Mouse (Mus musculus): Measurements from ENCODE around the gene Ophn1. TPM values are rescaled to one million over a fixed set of nuclear protein-coding genes. Genes with fewer than 3 reads are reported as not detected.
A peak's percentile ranks its signal among the peaks of the same experiment; 100 is the strongest.

The Ophn1 gene
- polyA plus RNA-seq, 1 experiment: 1.1 TPM

DNA sequence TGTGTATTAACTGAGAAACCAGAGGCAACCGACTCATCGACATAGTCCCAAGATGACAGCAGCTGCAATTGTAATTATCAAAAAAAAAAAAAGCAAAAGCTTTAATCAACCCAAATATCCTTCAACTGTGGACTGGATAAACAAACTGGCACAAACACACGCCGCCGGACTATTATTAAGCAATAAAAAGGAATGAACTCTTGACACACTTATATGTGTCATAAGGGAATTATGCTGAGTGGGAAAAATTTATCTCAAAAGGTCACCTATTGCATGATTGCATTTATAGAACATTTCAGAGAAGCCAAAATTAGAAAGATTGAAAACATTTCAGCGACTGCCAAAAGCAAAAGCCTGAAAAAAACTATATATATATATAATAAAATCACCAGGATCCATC lies 40.0 kb downstream of the Ophn1 start:
- 53% methylated on average over 6 of the region's 6 CpGs for WGBS
- DNase-seq (ENCODE audit: low read depth, low spot score): no peak

DNA sequence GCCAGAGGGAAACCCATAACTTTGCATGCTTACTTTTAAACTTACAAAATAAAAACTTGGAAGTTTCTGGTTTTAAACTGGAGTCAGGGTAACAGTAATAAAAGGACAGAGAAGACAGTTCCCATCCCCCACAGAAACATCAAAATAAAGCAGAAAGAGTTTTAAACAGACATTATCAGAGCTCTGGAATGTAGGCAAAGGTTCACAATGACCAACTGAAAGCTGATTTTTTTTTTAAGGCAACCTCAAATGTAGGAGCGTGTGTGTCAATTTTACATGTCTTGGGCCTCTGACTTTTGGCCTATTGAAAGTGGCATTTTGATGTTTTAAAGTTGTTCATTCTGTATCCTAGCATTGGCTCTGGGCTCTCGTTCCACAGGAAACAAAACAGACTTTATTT lies 49.2 kb downstream of the Ophn1 start:
- 56% methylated on average over 2 of the region's 2 CpGs for WGBS
- DNase-seq (ENCODE audit: low read depth, low spot score): no peak

DNA sequence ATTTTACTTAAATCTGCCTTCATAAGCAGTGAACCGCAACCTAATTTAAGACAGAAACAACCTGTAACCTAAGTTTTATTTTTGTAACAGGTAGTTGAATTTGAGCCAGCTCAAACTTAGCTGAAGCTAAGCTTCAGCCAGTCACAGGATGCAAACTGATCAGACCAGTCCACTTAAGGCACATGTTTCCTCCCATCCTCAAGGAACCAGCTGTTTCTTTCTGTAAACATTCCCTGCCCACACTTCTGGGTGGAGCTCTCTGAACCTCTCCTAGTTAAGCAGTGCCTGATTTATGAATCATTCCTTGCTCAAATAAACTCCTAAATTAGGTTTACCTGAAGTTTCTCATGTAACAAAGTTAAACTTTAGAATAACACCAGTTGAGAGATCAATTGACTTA lies 54.8 kb downstream of the Ophn1 start:
- DNase-seq (ENCODE audit: low read depth, low spot score): peak; percentile 36
- 61% methylated on average over 1 of the region's 1 CpGs for WGBS

DNA sequence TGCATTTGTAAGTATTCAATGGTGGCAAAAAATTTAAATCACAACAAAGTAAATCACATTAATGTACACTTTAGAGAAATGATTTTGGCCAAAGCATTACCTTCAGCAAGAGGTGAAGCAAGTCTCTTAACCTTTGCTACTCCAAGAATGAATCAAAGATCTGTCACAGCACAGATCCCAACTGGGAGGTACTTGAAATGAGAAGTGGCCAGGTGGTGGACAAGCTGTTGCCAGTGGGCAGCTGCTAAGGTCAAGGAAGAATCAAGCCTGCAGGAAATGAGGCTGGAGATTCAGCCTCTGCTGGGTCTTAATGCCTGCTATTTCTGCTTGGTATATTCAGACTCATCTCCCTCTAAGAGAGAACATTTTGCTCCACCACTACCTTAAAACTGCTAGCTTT lies 87.0 kb downstream of the Ophn1 start:
- no peak for DNase-seq (ENCODE audit: low read depth, low spot score)

DNA sequence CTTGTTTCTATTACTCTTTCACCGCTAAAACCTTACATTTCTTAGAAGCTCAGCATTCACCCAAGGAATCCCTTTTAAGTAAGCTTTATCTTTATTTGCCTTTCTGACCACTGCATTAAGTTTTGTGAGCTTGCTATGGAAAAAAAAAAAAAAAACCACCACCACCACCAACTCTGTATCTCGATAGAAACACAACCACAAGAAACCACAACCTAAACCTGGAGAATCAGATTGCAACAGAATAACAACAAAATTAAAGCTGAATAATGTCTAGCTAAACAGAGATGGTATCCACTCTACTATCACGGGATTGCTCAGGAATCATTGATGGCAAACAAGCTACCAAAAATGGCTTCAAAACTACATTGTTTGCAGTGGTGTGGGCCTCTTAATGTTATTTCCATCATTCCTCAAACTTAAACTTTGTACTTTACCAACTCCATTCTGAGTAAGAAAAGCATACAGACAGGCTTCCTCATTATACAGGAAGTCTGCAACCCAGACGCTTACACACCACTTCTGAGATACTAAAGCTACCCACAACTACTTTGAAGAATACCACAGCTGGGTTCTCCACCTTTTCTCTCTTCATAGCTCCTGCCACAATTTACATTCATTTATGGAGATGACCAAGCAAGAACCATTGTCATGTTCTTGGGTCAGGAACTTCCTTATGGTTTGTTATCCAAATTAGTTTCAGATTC lies 116.4 kb downstream of the Ophn1 start:
- no peak for DNase-seq (ENCODE audit: low read depth, low spot score)
- 55% methylated on average over 4 of the region's 4 CpGs for WGBS

DNA sequence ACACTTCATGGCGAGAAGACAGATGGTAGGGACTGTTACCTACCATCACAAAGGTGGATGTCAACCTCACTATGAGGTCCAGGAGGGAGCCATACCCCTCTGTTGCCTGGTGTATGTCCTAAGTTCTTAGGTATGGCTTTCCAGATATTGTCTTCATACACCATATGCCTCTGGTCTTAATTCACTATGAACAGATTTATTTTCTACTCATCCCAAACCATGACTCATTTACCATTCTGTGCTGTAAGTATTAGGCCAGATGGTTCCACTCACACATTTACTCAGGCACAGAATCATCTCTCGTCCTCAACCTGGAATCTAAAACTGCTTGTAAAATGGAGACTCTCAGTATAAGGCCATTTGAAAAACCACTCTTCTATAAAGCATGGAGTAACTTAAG lies 135.7 kb downstream of the Ophn1 start:
- WGBS: 71% methylated on average over 2 of the region's 2 CpGs
- DNase-seq (ENCODE audit: low read depth, low spot score): no peak

DNA sequence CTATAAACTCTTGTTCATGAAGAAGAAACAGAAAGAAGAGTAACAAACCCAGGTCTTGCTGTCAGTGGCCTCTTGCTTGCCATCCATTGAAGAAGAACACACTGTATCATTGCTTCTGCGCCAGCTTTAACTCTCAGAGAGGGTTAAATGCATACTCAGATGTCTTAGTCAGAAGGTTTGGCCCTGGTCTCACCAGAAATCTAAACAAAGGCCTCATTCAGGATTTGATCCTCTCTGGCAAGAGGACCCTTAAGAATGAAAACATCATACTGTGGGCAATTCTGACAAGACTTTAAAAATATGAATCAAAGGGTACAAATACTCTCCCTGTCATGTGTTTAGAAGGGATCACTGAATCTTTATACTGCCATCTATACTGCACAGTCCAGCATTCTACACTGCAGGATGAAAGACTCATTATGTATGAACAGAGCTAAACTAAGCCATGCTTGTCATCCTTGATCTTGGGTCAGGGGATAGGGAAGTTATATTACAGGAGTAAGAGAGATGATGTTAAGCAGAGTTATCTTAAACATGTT lies 139.5 kb downstream of the Ophn1 start:
- 81% methylated on average over 1 of the region's 1 CpGs for WGBS
- DNase-seq (ENCODE audit: low read depth, low spot score): no peak

DNA sequence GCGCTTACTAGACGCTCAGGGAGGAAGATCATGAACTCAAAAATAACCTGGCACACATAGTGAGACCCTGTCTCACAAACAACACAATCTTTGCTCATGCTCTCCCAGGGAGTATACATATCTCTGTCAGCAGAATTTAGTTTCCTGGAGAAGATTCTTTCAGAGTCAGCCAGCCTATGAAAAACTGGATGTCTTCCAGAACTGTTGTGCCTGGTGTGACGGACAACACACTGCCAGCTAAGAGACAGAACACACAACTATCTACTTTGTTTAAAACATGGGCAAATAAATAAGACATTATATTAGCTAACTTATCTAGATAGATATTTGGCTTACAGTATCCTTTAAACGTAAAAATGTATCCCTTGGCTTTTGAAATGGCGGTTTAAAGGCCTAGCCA lies 154.1 kb downstream of the Ophn1 start:
- DNase-seq (ENCODE audit: low read depth, low spot score): no peak
- WGBS: 71% methylated on average over 5 of the region's 5 CpGs

DNA sequence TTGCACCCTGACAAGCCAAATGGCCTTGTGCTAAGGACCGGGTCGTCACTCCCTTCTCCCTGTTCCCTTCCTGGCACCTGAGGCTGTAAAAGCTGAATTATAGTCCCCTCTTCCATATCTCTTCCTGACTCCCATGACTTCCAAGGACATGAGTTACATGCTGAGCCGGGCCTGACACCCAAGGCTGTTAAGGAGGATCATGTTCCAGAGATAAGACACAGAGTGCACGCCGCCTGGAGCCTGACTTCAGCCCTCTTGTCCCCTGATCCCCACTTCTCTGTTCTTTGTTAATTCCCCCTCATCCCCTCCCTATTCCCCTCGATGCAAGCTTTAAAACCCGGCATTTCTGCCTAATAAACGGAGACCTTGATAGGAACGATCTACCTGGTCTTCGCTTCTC lies 167.8 kb downstream of the Ophn1 start:
- no peak for DNase-seq (ENCODE audit: low read depth, low spot score)
- WGBS: 69% methylated on average over 10 of the region's 10 CpGs

DNA sequence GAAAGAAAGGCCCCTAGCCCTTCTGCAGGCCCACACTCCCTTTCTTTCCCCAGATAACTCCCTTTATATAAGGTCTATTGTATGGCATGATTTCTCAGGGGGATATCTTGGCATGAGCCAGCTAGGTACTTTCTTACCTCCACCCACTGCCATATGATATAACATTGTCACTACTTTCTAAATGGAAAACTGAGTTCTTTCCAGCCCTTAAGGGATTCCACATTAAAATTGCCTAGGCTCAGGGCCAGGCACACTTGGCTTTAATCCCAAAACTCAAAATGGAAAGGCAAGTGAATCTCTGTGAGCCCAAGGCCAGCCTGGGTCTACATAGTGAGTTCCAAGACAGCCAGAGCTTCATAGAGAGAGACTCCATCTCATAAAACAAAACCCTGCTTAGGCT lies 183.1 kb downstream of the Ophn1 start:
- no peak for DNase-seq (ENCODE audit: low read depth, low spot score)

DNA sequence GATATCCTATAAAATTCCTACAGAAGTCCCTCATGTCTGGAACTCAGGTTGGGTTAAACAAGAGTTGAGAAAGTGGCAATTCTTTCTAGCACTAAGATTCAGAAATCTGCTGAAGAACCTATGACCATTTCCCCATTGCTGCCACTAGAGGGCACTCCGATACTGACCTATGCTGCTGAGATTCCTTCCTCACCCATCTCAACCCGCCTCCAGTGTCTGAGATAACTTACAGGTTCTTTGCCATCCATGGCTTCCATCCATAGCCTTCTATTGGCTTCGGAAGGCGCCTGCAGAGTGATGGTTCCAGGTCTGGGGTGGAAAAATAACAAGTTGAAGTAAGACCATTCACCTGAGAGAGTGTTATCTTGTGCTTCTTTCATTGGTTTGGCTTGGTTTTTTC lies 189.2 kb downstream of the Ophn1 start:
- peak; percentile 11 for DNase-seq (ENCODE audit: low read depth, low spot score)
- WGBS: 14% methylated on average over 4 of the region's 4 CpGs

DNA sequence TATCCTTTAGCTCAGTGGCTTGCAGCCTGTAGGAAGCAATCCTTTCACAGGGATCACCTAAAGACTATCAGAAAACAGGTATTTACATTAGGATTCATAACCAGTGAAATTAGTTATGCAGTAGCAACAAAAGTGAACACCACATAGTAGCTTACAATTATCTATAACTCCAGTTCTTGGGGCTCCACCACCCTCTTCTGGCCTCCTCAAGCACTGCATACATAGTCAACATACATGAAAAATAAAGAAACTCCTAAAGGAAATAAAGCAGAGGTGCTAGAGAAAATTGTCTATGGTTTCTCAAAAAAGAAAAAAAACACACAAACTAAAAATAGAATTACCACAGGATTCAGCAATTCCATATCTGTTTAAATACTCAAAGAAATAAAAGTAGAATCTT lies 208.2 kb downstream of the Ophn1 start:
- no peak for DNase-seq (ENCODE audit: low read depth, low spot score)

DNA sequence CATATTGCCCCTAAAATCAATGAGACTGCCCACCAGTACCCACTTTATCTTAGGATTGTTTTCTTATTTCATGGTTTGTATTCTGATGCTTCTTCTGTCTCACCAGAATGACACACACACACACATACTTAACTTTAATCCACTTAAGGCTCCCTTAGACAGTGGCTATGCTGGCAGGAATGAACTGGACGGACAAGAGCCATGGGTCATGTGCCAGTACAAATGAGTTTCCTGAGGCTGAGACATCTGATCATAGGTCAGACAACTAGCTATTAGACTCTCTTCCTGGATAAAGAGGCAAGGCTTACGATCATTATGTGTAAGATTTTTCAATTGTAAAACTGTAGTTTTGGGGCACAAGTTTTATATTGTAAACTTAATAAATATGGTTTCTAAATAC lies 209.5 kb downstream of the Ophn1 start:
- no peak for DNase-seq (ENCODE audit: low read depth, low spot score)
- 64% methylated on average over 2 of the region's 2 CpGs for WGBS

DNA sequence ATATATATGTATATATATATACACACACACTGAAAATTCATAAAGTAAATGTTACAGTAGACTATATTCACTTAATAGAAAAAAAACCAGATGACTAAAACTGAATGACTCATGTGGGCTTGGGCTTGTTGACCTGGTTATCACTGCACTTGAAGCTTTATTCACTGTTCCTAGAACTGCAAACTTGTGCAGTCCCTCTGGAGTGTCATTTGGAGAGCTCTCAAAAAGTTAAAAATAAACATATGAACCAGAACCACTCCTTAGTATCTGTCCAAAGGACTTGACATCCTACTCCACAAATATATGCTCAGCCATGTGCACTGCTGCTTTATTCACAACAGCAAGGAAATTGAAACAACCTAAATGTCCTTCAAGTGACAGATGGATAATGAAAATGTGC lies 219.8 kb downstream of the Ophn1 start:
- DNase-seq (ENCODE audit: low read depth, low spot score): no peak

DNA sequence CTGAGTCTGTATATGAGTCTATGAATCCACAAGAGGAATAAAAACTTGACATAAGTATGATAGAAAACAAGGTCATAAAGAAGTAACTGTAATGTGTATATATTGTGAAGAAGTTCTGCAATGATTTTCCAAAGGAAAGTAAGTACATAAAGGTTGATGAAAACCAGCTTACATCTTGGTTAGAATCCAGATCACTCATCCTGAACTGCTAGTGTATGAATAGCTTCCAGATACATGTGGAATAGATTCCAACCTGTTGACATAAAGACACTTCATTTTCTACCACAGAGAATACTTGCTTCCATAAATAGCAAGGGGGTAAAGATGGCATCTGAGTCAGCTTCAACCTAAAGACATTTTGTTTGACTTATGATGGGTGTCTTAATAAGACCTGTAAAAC lies 239.4 kb downstream of the Ophn1 start:
- DNase-seq (ENCODE audit: low read depth, low spot score): no peak

DNA sequence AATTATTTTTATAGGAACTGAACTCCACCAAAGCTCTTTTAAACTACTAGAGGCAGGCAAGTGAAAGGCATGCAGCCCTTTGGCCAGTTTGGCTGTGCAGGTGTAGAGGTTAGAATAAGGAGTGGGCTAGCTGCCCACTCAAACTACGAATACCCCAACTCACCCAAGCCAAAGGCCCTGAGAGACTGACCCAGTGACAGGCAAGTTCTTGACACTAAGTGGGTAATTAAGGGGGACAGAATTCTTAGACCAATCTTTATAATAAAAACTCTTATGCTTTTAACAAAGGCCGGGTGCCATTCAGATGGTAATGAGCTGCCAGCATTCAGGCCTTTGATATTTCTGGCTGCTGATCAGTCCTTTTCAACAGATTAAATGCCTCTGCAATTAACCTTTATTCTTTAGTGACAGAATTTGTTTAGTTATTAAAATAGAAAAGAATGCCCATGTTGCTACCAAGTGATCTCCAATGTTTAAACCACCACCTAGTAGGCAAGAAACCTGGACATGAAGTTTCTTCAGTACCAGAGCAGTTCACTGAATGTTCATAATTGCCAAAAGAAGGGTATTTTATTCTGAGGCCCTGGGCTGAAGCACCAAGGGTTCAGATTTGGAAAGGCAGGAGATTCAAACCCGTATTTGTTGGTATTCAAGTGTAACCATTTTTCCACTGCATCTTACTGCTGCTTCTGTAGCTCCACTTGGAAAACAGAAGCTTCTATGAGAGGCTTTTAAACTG lies 262.0 kb downstream of the Ophn1 start:
- WGBS: 93% methylated on average over 3 of the region's 3 CpGs

DNA sequence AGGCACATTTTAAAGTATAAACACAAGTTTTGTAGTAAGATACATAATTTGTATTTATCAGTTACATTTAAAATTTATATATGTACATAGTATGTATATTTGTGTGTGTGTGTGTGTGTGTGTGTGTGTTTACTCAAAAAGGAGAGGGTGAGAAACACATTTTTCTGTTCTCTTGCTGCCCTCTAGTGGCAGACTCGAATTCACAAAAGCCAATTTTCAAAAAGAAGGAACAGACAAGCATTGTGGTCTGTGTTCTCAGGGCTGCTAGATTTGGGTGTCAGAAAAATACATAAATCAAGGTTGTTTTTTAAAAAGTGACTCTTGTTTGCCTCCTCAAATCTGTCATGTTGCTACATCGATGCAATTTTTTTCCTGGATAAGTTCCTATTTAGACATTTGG lies 272.0 kb downstream of the Ophn1 start:
- WGBS: 2% methylated on average over 2 of the region's 2 CpGs
- peak; percentile 1 for DNase-seq (ENCODE audit: low read depth, low spot score)

More for the DNA sequence above, 262.0 kb downstream of the Ophn1 start:
- no peak for DNase-seq (ENCODE audit: low read depth, low spot score)

DNA sequence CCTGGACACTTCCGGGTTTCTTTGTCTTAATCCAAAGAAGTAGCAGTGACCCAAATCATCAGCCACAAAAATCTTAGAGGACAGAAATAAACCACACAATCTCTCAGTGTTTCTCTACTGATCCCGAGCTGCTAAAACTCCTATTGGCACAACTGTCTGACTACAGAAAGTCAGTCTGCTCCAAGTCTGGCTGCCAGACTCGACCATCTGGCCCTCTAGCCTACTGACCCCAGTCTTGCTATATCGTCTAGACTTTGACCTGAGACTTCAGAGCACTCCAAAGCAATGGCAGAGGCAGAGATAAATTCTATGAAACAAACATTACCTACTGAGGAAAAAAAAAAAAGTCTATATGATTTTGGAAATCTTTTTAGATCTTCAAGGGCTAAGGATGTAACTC lies 273.4 kb downstream of the Ophn1 start:
- WGBS: 57% methylated on average over 4 of the region's 4 CpGs
- DNase-seq (ENCODE audit: low read depth, low spot score): no peak

DNA sequence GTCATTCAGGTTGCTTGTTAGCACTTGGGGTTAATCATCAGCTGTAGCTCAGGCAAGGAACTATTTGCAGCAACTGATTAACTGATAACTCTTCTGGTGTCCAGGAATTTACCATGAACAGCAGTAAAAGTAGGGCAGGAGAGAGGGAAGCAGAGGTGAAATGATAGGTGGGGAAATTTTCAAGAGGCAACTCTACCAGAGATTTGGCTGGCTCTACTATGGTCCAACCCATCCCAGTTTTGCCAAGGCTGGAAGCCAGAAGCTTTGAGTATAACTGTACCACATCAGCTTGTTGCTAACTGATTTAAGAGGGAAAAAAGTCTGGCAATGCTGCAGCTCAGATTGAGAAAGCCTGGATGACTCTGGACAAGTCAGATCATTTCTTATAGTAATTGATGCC lies 316.6 kb downstream of the Ophn1 start:
- DNase-seq (ENCODE audit: low read depth, low spot score): no peak

DNA sequence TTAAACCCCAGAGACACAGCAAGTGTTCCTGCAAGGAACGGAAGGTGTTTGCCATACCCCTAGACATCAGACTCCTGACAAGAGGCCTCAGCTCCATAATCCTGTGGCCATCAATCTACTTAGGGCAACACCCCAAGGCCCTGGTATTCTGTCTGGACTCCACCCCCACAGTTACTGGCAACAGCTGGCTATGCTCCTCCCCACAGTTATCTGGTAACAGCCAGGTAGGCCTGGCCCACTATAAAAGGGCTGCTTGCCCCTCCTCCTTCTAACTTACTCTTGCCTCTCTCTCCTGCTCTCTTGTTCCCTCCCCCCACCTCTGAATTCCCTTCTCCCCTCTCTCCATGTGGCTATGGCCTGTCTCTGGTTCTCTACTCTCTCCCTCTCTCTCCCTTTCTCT lies 344.4 kb downstream of the Ophn1 start:
- no peak for DNase-seq (ENCODE audit: low read depth, low spot score)
- WGBS: 82% methylated on average over 1 of the region's 1 CpGs

DNA sequence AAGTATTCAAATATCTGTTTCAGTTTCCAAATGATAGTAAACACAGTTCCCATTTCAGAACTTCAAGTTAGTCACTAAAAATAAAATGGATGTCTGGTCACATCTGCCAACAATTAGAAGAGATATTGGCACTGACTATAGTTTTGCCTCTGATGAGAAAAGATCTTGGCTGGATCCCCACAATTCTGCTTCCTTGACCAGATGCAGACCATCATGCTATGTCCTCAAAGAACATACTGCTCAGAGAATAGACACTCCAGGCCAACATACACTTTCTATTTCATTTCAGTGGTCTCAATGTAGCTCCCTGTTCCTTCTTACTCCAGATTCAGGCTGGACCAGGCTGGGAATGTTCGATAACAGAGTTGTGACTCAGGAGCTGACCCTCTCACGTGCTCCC lies 375.5 kb downstream of the Ophn1 start:
- WGBS: 77% methylated on average over 2 of the region's 2 CpGs
- no peak for DNase-seq (ENCODE audit: low read depth, low spot score)
